Mouse (Mus musculus) cerebellum, adult 2 months (tissue): ENCODE measurements at regions not wholly inside any gene's neighbourhood (a gene's known extent, or its start where the extent isn't known, plus 50 kb on each side); places are given as distances from the start of the nearest gene placed in this dataset.
A peak's percentile ranks its signal among the peaks of the same experiment; 100 is the strongest.

Experiments
- CTCF ChIP-seq: fragments of 200-500 bp; IDR thresholded peaks from 2 replicates; pipeline ENCODE4 v1.5.1; 2011; ENCODE audit warnings: low read depth, mild to moderate bottlenecking, control low read depth, low read length, moderate library complexity, borderline replicate concordance; ENCODE audit not compliant: insufficient read depth
- POLR2A ChIP-seq: fragments of 200-500 bp; IDR thresholded peaks from 2 replicates; pipeline ENCODE4 v1.6.1; 2011; ENCODE audit warnings: low read length, control low read depth, borderline replicate concordance; ENCODE audit not compliant: insufficient read depth

- TF ChIP-seq POLR2A (no peak), CTCF (peak; percentile 45; the same call in 1 of the 2 replicates)
These were observed 163.3 kb upstream of the Fbxo33 start for GRCm38 (mm10) chr12:59382812-59383211.
